Mouse (Mus musculus) skeletal muscle tissue, adult 2 months (tissue): ENCODE results near the gene Prg4.

Experiments used
- DNase-seq: peaks from one replicate; pipeline ENCODE4 v3.0.0-alpha.2; 2012; ENCODE audit warnings: low read depth, low spot score

Gene Prg4

DNA sequence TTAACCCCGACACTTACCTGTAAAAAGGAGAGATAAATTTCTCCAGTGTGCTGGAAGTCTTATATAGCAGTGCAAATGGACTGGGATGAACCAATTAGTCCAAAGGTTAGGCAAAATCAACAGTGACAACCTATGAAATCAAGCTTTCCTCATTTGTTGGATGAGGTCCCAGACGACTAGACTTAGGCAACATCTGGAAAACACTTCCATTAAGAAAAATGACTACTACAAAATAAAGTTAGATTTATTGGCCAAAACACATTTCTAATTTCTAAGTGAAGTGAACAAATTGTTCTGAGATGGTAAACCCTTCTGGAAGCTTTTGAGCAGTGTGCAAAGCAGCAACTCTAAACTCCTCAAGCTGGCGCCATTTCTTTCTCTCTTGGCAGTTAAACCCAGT, at the start of gene Prg4:
TSS of gene Prg4 (minus strand) at position 34 of the 400 bp plus-strand sequence.
- peak; percentile 74 for DNase-seq

DNA sequence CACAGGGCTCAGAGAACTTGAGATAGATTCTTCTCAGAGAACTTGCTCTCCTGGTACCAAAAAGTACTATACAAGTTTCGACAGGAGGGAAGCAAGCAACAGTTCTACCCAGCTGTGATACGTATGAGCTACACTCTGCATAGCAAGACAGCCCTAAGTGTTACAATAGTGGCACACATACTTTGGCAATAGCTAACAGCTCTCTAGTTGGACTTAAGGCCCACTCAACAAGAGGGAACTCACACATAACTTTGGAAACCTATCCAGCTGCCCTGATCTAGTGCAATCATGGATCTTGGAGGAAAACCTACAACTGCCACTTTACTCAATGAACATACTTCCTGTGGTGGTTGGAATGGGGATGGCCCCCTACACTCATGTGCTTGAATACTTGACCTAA, 47.1 kb upstream of the Prg4 start:
- no peak for DNase-seq

DNA sequence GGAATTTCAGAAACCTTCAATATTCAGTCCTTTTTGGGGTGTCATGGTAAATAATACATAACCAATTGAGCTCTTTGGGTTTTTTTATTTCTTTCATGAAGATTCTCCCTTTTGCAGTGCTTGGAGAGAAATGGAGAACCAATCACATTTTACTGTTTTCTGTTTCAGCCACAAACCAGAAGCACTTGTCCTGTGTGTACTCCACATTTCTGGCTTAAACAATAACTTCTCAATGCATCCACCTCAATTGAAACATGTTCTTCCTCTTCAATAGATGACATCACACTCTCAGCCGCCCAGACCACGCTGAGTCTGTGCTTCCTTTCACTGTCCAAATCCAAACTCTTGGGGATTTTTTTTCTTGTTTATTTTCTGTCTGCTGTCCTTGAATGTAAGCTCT, 39.8 kb upstream of the Prg4 start:
- no peak for DNase-seq

DNA sequence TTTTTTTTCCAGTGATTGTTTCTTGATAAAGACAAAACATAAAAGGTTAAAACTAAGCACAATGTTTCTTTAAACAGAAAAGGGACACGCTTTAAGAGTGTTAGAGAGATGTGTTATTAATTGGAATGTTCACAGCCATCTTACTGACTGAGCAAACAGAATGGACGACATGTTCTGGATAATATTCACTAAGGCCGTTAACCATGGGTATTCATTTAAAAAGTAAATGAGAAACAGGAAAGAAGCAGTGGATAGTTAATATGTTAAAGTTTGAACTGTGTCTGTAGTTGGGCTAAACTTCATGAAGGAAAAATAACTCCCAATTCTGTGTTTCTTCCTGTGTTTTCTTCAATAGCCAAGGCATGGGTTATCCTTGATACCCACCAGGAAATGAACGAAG, 37.4 kb upstream of the Prg4 start:
- no peak for DNase-seq

DNA sequence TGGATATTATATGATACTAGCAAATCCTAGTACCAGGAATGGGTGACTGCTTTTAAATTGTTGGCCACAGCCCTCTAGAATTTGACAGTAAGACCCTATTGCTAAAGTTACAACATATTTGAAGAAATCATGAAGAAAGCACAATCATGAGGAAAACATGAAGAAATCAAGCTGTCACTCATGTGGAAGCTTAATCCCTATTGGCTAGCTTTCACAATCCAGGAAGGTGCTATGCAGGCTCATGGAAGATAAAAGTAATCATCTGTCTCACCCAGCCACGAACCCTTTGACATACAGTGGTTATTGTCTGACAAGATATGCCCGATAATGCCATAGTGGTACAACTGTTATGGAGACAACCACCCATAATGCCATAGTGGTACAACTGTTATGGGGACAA, 32.2 kb upstream of the Prg4 start:
- DNase-seq: no peak

DNA sequence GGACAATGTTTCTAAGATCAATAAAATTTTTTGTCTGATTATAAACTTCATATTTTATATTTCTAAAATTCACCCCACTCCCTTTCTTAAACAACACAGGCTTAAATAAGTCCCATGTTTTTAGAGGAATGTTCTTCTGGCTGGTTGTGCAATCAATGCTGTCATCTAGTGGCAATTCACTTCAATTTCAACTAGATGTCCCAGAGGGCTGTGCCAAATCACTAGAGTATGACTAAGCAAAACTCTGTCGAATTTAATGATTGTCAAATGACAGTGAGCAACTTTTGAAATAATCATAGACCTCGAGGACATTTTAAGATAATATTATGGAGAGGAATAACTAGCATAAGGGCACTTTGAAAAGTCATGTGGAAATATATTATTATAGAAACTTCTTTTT, 31.7 kb upstream of the Prg4 start:
- peak; percentile 65 for DNase-seq

DNA sequence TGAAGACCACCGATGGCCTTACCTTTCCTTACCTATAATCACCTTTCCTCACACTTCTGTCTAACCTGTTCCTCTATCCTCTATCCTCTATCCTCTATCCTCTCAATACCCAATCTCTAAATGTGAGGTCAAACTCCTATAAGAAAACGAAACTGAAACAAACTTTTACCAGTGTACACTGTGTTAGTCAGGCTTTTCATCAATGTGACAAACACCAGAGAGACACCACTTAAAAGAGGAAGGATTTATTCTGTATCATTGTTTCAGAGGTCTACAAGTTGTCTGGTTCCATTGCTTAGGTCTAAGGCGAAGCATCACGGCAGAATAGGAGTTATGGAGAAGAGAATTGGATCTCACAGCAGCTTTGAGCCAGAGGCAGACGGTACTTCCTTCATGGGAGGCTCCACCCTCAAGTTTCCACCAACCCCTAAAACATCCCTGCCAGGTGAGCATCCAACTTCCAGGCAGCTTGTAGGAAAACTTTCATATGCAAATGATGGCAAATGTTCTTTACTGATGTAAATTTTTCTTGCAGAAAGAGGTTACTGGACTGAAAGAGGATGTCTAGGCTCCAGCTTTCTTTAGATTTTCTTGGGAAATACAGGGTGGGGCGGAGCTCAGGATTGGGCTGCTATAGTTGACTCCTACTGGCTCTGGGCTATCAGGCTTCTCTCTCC, 30.8 kb upstream of the Prg4 start:
- no peak for DNase-seq

DNA sequence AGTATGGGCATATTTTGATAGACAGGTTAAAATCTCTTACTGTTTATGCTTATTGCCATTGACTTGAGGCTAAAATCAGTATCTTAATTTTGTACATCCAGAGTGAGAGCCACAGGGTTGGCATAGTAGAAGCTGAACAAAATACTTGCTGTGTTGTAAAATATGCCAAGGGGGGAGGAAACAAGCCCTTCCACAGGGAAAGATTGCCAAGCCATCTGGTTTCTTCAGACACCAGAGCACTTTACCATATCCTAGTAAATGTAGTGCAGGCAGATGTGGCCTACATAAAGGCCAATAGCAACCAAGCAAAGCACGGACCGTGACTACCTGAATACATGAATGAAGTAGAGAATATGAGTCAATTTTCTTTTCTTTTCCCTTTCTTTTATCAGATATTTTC, 23.2 kb upstream of the Prg4 start:
- DNase-seq: no peak

DNA sequence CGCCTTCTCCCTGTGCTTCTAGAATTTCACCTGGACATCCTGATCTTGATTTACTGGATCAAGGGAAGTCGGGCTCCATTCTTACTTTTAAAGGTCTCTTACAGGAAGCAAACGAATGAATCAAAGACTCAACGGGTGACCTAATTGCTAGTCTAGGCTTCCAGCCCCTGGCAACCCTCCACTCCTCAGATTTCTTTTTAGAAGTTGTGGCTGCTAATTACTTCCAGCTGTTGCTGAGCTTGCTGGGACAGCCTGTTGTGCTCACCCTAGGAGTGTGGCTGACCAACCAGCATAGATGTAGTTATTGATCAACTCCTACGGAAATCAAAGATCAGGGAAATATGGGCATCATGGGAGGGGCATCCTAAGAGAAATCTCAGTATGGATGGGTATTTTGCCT, 14.7 kb upstream of the Prg4 start:
- peak; percentile 76 for DNase-seq

DNA sequence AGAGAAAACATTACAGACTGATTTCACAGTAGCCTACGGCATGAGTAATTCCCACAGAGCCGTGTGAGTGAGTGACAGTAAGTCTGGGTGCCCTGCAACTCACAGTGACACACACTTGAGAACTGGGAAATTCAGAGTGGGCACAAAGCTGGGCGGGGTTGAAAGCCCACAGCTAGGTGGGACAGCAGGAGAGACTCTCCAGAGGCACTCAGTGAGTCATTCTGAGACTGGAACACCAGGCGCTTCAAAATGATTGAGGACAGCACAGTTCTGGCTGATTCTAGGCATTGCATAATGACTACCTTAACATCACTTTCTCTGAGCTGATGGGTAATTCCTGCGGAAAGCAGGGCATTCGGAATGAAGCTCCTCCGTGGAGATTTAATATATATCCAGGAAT, 6.6 kb upstream of the Prg4 start:
- no peak for DNase-seq

DNA sequence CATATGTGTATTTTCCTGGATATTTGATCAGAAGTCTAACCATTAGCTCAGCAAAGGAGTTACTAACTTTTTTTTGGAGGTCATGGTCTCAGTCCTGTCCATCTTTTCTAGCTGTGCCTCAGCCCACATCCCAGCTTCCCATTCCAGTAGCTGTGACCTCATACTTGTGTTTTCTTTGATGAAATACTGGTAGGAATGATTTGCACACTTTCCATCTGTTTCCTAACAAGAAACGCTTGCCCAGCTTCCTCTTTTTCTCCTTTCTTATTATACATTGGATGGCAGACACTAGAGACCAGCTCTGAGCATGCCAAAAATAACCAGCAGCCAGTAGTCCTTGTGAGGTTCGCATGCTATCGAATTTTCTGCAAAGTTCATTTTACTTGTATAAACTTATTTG, 4.0 kb upstream of the Prg4 start:
- no peak for DNase-seq

DNA sequence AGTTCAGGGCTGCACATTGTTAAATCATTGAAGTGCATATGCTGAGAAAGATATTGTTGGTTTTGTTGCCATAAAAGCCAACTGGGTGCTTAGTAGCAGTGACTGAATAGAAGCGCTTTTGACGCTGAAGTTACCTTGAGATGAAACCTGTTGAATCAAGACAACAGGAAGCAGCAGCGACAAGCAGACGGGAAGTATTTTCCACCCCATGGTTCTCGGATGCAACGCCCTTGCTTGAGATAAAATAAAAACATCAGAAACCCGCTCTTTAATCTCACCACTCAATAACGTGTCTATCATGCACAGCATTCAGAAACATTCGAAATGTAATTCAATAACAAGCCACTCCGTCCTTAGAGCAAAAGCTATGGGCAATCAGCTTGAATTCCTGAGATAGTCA, 601 bp downstream of the Prg4 start:
- no peak for DNase-seq

DNA sequence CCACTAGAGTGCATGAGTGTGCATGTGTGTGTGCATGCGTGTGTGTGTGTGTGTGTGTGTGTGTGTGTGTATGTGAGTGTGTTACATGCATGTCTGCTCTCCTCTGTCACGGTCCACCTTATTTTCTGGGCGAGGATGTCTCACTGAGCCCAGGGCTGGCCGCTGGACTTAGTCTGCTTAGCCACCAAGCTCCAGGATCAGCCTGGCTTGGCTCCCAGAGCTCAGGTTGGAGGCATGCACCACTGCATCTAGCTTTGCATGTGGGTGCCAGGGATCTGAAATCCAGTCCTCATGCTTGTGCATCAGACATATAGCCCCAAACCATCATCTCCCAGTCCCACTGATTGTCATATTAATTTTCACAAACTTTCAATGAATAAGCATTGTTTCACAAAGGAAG, 2.3 kb downstream of the Prg4 start:
- no peak for DNase-seq

DNA sequence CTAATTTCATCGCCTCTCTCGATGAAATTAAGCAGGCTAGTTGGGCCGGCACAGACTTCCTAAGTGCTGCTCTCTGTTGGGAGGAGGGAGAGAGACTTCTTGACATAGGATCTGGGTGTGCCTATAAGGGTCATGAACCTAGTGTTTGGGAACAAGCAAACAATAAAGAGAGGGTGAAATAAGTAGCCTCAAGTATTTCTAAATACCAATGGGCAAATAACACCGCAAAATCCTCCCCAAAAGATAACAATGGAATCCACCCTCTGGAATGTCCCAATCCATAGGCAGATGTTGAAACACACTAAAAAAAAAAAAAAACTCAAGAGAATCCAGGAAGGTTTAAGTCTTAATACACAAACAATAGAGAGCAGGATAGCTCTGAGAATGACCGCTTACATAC, 2.9 kb downstream of the Prg4 start:
- DNase-seq: no peak

DNA sequence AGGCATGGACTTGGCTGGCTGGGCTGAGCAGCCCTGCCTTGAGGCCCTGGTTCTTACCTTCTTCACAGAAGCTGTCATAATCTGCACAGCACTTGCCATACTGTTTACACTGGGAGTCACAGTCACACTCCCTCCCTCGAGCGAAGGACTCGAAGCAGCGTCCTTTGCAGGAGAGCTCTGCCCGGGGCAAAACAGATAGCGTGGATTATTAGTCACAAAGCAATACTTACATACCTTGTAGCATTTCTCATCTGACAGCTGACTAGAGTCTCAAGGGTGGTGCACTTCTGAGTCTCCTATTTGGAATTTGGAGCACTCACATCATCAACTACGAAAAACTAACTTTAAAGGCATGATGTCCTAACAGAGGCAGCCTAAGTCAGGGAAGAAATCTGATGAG, 5.4 kb downstream of the Prg4 start:
- no peak for DNase-seq

DNA sequence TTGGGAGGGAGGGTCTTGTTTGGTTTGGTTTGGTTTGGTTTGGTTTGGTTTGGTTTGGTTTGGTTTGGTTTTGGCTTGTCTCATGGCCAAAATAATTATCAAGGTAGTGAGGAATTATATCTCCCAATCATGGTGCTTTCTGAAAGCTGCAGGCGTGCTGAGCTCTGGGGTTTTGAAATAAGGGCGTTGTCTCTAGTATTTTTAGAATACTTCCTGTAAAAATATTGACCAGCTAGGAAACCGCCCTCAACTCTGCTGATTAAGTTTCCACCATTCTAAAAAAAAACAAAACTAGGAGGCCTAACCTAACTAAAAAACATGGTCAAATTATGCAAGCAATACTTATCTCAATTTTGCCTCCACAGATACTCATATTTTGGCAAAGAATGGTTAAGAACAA, 6.4 kb downstream of the Prg4 start:
- DNase-seq: no peak

DNA sequence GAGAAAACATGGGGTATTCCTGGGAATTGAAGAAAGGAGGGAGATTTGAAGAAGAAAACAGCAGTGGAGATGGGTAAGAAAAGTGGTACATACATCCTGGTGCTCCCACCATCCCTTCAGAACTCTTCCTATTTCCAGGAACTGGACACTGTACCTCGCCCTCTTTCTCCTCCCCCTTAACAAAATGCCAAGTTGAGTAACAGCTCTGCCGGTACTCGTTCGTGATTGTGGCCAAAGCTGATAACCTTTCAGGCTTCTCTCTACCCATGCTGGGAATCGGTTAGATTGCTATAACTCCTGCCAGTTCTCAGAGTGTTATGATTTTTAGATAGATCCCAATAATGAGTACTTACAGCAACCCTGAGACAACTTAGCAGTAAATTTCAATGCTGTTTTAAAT, 7.0 kb downstream of the Prg4 start:
- DNase-seq: no peak

DNA sequence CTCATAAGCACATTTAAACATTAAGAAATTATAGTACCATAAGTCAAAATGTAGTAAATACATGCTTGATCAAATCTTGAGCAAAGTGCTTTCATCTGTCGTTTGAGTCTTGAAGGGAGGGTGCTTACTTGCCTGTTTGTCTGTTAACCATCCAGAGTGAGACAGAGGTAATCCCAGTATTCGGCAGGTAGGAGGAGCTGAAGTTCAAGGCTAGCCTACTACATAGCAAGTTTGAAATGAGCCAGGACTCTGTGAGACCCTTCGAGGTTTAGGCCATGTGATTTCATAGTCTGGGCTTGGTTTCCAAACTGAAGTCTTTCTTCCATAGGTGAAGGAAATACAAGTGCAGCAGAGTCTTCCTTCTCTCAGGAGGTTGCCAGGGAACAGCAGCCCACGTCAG, 24.2 kb downstream of the Prg4 start:
- no peak for DNase-seq

DNA sequence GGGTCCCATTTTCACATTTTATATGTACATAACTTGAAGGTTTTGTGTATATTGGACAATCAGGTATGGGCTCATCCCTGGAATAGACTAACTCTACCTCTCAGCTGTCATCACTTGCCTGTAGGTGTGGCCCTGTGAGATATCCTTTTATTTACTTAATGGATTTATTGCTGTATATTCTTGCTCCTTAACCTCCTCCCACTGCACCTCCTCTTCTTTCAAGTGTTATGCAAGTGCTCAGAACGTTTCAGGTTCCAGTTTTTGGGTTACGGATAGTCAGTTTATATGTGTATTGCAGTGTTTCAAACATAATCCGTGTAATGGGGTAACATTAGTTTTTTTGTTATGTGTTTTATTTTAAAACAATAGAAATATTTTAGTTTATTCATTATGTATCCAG, 27.3 kb downstream of the Prg4 start:
- no peak for DNase-seq

DNA sequence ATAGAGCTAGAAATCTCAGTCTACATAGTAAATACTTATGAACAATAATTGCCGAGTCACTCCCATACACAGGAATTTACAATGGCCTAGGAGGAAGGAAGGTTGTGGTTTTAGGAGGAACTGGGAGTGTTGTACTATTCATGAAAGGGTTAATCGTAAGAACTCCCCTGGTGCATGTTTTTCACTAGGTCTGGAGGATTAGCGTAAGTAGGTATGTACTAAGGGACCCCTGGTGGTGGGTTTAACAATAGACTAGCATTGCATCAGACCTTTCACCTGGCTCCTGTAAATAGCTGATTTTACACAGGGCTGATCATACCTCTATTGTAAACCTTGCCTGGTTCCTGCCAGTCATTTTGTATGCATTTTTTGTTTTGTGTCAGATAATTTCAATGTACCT, 39.7 kb downstream of the Prg4 start:
- DNase-seq: no peak

DNA sequence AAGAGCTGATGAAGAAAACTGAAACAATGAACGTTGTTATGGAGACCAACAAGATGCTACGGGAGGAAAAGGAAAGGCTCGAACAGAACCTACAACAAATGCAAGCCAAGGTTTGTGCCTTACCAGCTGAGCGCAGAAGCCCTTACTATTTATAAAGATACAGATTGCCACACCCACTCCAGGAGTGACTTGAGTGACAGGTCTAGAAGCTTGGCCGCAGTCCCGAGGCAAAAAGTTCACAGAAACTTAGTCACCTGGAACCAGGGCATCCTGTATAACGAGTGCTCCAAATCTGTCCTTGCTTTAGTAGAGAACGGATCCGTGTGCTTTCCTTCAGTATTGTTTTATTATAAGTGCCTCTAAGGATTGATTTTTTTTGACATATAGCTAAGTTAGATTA, 40.3 kb downstream of the Prg4 start:
- no peak for DNase-seq

DNA sequence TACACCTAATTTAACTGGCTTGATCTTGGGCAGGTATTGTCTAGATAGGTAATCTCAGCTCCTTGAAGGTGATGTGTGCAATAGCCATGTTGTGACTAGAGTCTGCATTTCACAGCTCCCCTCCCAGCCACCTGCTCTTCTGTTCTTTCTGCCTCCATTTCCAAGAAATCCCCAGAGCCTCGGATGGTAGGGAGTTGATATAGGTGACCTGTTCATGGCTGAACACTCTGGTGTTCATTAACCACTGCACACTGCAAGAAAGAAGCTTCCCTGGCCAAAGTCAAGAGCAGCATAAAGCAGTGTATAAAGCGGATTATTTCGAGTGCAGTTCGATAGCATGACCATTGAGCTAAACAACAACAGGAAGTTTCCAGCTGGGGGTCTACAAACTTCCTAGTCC, 47.5 kb downstream of the Prg4 start:
- DNase-seq: no peak

DNA sequence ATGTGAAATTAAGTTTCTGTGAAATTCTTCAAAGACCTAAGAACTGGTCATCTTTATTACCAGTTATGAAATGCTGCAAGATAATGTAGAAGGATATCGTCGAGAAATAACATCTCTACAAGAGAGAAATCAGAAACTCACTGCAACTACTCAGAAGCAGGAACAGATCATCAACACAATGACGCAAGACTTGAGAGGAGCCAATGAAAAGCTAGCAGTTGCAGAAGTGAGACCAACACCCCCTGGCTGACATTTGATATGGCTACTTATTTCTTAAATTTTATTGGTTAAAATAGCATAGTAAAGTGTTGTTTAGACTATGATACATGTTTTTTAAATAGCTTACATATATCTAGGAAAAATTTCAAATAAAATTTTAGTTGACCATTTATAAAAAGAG, 50.0 kb downstream of the Prg4 start:
- DNase-seq: no peak

DNA sequence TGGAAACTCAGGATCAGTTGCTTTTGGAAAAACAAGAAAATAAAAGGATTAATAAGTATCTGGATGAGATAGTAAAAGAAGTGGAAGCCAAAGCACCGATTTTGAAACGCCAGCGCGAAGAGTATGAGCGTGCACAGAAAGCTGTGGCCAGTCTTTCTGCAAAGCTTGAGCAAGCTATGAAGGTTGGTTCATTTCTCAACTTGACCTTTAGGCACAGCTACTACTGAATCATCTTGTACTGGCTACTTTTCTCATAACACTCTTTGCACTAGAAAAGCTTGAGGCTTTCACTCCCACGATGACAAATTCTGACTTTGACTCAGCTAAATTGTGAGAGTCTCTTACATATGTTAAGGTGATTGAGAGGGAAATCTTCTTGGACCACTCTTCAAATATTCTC, 56.0 kb downstream of the Prg4 start:
- DNase-seq: no peak
